Mouse (Mus musculus): Measurements from ENCODE around the gene Sdcbp2. TPM values are rescaled to one million over a fixed set of nuclear protein-coding genes. Genes with fewer than 3 reads are reported as not detected.

The Sdcbp2 gene
- polyA plus RNA-seq, 1 experiment from 2014 or later, result 3.6 TPM

GRCm38 (mm10) chr2:151632982-151633381, 60.6 kb downstream of the Sdcbp2 start:
- Histone ChIP-seq H3K36me3 (ENCODE audit: control insufficient read depth, insufficient read depth, low read length) (no peaks in the 10 kb centered on the region), H3K4me1 (ENCODE audit: control insufficient read depth in 2 of 2, insufficient read depth in 2 of 2, low read length in 2 of 2) (peaks cover 0 to 4% of the 10 kb centered on the region in 2 experiments; a peak in 2 of 4 replicates), H3K9me3 (ENCODE audit: control insufficient read depth, low read length) (no peaks in the 10 kb centered on the region), H3K27me3 (ENCODE audit: control insufficient read depth, insufficient read depth, low read length) (peaks cover 49% of the 10 kb centered on the region), H3K27ac (replicated peaks in 1 of 2; ENCODE audit: control insufficient read depth in 1 of 2, insufficient read depth in 1 of 2, low read depth in 2 of 2, low read length in 2 of 2) (no peak overlapping the region), H3K4me3 (ENCODE audit: control insufficient read depth in 1 of 2, insufficient read depth in 1 of 2, low read depth in 1 of 2, low read length in 2 of 2) (no peak overlapping the region), H3K9ac (ENCODE audit: low read length) (no peak overlapping the region), H3K4me2 (ENCODE audit: low read length) (0 out of 2 replicates have a peak overlapping the region, but pooled peaks have one; percentile 98)
- WGBS, result 59% methylated on average over 5 of the region's 5 CpGs
- no peak for ATAC-seq (ENCODE audit: insufficient number of reproducible peaks, insufficient read depth, low FRiP score, low read depth)

GRCm38 (mm10) chr2:151634903-151635302, 62.5 kb downstream of the Sdcbp2 start:
- Histone ChIP-seq H3K4me1 (ENCODE audit: control insufficient read depth in 2 of 2, insufficient read depth in 2 of 2, low read length in 2 of 2) (peaks cover 0 to 4% of the 10 kb centered on the region in 2 experiments; a peak in 2 of 4 replicates), H3K4me3 (ENCODE audit: control insufficient read depth in 1 of 2, insufficient read depth in 1 of 2, low read depth in 1 of 2, low read length in 2 of 2) (no peak overlapping the region), H3K27me3 (ENCODE audit: control insufficient read depth, insufficient read depth, low read length) (peaks cover 41% of the 10 kb centered on the region), H3K9ac (ENCODE audit: low read length) (no peak overlapping the region), H3K36me3 (ENCODE audit: control insufficient read depth, insufficient read depth, low read length) (no peaks in the 10 kb centered on the region), H3K27ac (replicated peaks in 1 of 2; ENCODE audit: control insufficient read depth in 1 of 2, insufficient read depth in 1 of 2, low read depth in 2 of 2, low read length in 2 of 2) (no peak overlapping the region), H3K9me3 (ENCODE audit: control insufficient read depth, low read length) (no peaks in the 10 kb centered on the region), H3K4me2 (ENCODE audit: low read length) (no peak overlapping the region)
- WGBS, result 31% methylated on average over 2 of the region's 2 CpGs
- ATAC-seq (ENCODE audit: insufficient number of reproducible peaks, insufficient read depth, low FRiP score, low read depth), result no peak

- Histone ChIP-seq H3K4me2 (ENCODE audit: low read length) (no peak overlapping the region), H3K36me3 (ENCODE audit: control insufficient read depth, insufficient read depth, low read length) (no peaks in the 10 kb centered on the region), H3K9me3 (ENCODE audit: control insufficient read depth, low read length) (no peaks in the 10 kb centered on the region), H3K27me3 (ENCODE audit: control insufficient read depth, insufficient read depth, low read length) (peaks cover 36% of the 10 kb centered on the region), H3K9ac (ENCODE audit: low read length) (no peak overlapping the region), H3K4me3 (ENCODE audit: control insufficient read depth in 1 of 2, insufficient read depth in 1 of 2, low read depth in 1 of 2, low read length in 2 of 2) (no peak overlapping the region), H3K4me1 (ENCODE audit: control insufficient read depth in 2 of 2, insufficient read depth in 2 of 2, low read length in 2 of 2) (peaks cover 0 to 4% of the 10 kb centered on the region in 2 experiments; a peak in 2 of 4 replicates), H3K27ac (replicated peaks in 1 of 2; ENCODE audit: control insufficient read depth in 1 of 2, insufficient read depth in 1 of 2, low read depth in 2 of 2, low read length in 2 of 2) (no peak overlapping the region)
- 58% methylated on average over 9 of the region's 9 CpGs for WGBS
- ATAC-seq (ENCODE audit: insufficient number of reproducible peaks, insufficient read depth, low FRiP score, low read depth), result no peak
Observed at GRCm38 (mm10) chr2:151635362-151636014, 63.1 kb downstream of the Sdcbp2 start.

GRCm38 (mm10) chr2:151636015-151636402, 63.6 kb downstream of the Sdcbp2 start:
- ATAC-seq (ENCODE audit: insufficient number of reproducible peaks, insufficient read depth, low FRiP score, low read depth), result no peak
- H3K36me3 ChIP-seq (ENCODE audit: control insufficient read depth, insufficient read depth, low read length), result no peaks in the 10 kb centered on the region
- H3K4me1 ChIP-seq (ENCODE audit: control insufficient read depth in 2 of 2, insufficient read depth in 2 of 2, low read length in 2 of 2), result peaks cover 0 to 4% of the 10 kb centered on the region in 2 experiments; a peak in 2 of 4 replicates
- WGBS, result 81% methylated on average over 2 of the region's 2 CpGs
- H3K4me2 ChIP-seq (ENCODE audit: low read length), result no peak overlapping the region
- no peak overlapping the region for H3K9ac ChIP-seq (ENCODE audit: low read length)
- H3K27ac ChIP-seq (replicated peaks in 1 of 2; ENCODE audit: control insufficient read depth in 1 of 2, insufficient read depth in 1 of 2, low read depth in 2 of 2, low read length in 2 of 2), result no peak overlapping the region
- H3K4me3 ChIP-seq (ENCODE audit: control insufficient read depth in 1 of 2, insufficient read depth in 1 of 2, low read depth in 1 of 2, low read length in 2 of 2), result no peak overlapping the region
- no peaks in the 10 kb centered on the region for H3K9me3 ChIP-seq (ENCODE audit: control insufficient read depth, low read length)
- peaks cover 31% of the 10 kb centered on the region for H3K27me3 ChIP-seq (ENCODE audit: control insufficient read depth, insufficient read depth, low read length)

Other genes starting within 250 kb of the Sdcbp2 start
- not detected in 2 replicates for gene 4921509C19Rik, start 96.5 kb upstream of the Sdcbp2 start, polyA plus RNA-seq (2014; fragmentation: Nextera tagmentation; extraction: Ambion mirVana)
- gene Nsfl1c, start 78.4 kb upstream of the Sdcbp2 start, polyA plus RNA-seq (2014; fragmentation: Nextera tagmentation; extraction: Ambion mirVana), result 149 and 150 TPM in 2 replicates
- 744 and 751 TPM in 2 replicates for gene Fkbp1a, start 30.1 kb upstream of the Sdcbp2 start, polyA plus RNA-seq (2014; fragmentation: Nextera tagmentation; extraction: Ambion mirVana)
- 0.31 TPM in 2 replicates for gene Snph, start 60.0 kb downstream of the Sdcbp2 start, polyA plus RNA-seq (2014; fragmentation: Nextera tagmentation; extraction: Ambion mirVana)
- gene Rad21l, start 95.9 kb downstream of the Sdcbp2 start, polyA plus RNA-seq (2014; fragmentation: Nextera tagmentation; extraction: Ambion mirVana), result not detected in 2 replicates
- 1.1 and 1.9 TPM in 2 replicates for gene Tmem74b, start 129.4 kb downstream of the Sdcbp2 start, polyA plus RNA-seq (2014; fragmentation: Nextera tagmentation; extraction: Ambion mirVana)
- 30.9 and 33.7 TPM in 2 replicates for gene Psmf1, start 171.6 kb downstream of the Sdcbp2 start, polyA plus RNA-seq (2014; fragmentation: Nextera tagmentation; extraction: Ambion mirVana)